Mouse (Mus musculus): ENCODE results near the gene Ldah. TPM values are rescaled to one million over a fixed set of nuclear protein-coding genes. Genes with fewer than 3 reads are reported as not detected.

The Ldah gene
- total RNA-seq, 2 experiments from 2014 or later = 20.7 to 36.1 TPM

DNA sequence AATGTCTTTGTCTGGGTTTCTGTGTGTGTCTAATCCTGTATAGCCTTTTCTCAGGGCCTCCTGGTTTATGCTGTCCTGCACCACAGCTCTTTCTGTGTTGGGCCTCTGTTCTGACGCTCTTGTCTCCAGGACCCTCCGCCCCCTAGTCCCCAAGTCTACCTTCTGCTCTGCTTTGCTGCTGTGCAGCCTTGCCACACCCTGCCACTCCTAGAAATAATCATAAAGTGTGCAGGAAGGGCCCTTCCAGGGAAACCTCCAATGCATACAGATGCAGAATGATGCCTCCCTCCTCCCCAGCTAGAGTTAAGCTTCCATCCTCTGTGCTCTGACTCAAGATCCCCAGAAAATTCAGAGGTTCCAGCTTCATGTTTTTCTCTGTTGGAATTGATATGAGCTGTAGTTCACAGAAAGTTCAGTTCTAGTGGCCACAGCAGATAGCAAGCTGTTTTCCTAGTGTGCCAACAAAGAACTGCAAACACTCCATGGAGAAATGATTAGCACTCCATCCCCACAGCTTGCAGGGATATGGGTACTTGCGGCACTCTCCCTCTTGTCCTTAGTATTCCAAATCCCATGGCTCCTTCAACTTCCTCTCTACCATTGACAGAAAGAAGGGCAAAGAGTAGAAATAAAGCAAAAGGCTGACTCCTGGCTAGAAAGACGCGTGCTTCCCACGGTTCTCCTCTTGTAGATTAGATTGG, 65.7 kb downstream of the Ldah start:
- ATAC-seq (replicated peaks; ENCODE audit: low FRiP score, poor library complexity, severe bottlenecking) = no peak

DNA sequence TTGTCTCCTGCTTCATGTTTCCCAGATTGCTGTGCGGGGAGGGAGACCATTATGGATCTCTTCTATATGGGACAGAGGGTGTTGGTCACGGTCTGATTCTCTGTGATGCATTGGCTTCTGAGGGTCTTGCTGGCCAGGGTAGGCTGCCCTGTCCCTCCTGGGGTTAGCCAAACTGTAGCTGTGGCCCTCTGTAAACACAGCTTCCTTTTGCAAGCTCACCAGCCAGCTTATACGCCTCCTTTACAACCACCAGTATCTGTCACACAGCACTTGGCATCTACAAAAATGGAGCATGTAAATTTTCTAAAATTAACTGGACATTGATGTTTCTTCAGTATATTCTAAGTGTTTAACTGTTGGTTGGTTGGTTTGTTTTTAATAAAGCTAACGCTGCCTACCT, 67.5 kb downstream of the Ldah start:
- ATAC-seq (replicated peaks; ENCODE audit: low FRiP score, poor library complexity, severe bottlenecking) = no peak

DNA sequence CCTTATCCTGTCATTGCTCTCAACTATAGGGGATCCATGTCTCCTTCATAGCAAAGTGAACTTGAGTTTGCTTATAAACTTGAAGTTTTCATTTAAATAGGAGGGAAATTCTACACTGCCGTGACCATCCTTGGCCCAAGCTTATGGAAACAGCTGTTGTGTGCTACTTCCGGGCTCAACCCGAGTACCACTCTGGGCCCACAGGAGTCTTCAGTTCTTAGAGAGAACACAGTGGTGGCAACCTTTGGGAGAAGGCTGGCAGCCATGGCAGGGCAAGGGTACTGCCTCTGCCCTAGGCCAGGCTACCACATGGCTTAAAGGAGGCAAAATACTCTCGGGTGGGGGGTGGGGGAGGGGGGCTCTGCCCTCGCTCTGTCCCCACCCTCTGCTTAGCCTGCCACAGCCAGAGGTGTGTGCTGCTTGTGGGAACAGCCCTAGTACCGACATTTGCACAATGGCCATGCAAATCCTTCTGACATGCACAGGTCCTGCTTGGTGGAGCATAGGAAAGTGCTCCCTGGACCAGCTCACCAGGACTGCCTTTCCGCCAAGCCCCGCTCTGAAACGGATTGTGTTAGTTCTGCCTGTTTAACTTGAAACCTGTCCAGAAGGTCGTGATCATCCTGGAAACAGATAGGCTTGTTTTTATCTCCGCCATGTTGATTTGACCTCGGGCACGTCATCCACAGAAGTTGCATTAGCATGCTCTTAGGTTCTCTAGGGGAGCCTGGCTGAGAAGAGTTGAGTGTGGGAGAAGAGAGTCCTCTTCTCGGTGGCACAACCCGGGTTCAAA, 73.5 kb downstream of the Ldah start:
- no peak for ATAC-seq (replicated peaks; ENCODE audit: low FRiP score, poor library complexity, severe bottlenecking)

DNA sequence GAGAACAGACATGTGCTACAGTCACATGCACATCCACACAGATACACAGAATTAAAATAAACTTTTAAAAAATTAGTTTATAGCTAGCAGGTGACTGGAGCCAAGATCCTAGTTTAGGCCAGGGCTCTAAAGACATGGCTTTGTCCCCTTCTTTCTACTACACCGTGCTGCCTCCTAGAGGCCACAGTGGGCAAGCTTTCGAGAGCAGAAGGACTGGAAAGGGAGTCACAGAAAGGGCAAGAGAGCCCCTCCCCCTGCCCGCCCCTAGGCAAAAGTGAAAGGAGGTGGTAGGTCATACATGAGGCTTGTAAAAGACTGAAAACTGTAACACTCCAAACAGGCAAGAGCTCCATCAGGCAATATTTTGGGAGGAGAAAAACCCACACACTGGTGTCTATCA, 80.1 kb downstream of the Ldah start:
- ATAC-seq (replicated peaks; ENCODE audit: low FRiP score, poor library complexity, severe bottlenecking) = no peak

DNA sequence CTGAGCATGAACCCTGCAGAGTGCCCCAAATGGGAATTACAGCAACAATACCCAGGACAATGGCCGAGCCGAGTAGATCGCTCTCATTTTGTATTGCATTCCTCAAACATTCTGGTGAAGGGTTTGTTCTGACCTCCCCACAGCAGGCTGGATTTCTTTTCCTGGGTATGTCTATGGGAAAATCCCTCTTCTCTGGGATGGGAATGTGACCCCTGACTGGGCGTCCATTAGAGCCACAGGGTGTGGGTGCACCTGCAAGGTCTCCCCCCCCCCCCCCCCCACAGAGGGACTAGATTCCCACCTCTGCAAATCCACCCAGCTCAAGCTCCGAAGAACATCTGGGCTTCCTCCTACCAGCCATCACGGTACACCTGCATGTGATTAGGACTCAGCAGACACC, 81.2 kb downstream of the Ldah start:
- ATAC-seq (replicated peaks; ENCODE audit: low FRiP score, poor library complexity, severe bottlenecking) = no peak

DNA sequence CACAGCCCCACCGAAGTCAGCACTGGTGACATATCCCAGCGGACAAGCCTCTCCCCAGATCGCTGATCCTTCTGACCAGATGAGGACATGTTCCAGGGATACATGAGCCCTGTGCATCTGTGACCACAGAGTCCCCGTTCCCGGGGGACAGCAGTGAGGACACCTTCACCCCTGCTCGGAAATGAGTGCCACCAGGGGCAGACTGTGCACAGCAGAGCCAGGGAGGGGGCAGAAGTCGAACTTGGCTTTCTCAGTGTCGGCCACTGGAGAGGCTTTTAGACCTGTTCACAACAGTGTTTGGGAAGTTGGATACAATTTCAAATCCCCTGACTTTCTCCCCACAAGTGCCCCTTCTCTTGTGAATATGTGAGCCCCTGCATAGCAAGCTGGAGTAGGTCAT, 81.6 kb downstream of the Ldah start:
- ATAC-seq (replicated peaks; ENCODE audit: low FRiP score, poor library complexity, severe bottlenecking) = no peak

DNA sequence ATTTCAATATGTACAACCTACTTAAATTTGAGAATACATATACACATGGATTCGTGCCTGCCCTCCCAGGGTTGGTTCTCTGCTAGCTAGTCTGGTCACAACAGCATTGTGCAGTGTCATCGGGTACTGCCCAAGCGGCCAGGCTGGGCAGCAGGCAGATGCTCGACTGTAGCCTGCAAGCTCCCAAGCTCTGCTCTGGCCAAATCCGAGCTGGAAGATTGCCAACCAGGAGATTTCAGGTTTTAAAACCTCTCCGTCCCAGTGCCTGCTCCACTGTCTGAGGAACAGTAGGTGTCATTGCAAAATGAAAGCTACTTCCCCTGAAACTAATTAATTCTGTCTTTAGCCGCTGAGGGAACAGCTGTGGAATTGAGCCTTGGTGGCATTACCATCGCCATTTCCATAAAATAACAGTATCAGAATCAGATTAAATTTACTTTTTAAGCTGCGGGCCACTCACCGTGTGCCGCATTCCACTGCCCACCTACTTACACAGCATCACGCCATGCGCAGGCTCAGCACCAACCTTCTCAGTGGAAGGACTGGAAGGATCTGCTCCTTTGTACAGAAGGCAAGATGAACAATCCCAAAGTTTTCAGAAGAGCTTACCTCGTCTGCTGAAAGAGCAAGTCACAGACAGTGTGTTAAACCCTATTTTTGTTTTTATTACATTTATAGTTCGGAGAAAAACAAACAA, 83.4 kb downstream of the Ldah start:
- no peak for ATAC-seq (replicated peaks; ENCODE audit: low FRiP score, poor library complexity, severe bottlenecking)

DNA sequence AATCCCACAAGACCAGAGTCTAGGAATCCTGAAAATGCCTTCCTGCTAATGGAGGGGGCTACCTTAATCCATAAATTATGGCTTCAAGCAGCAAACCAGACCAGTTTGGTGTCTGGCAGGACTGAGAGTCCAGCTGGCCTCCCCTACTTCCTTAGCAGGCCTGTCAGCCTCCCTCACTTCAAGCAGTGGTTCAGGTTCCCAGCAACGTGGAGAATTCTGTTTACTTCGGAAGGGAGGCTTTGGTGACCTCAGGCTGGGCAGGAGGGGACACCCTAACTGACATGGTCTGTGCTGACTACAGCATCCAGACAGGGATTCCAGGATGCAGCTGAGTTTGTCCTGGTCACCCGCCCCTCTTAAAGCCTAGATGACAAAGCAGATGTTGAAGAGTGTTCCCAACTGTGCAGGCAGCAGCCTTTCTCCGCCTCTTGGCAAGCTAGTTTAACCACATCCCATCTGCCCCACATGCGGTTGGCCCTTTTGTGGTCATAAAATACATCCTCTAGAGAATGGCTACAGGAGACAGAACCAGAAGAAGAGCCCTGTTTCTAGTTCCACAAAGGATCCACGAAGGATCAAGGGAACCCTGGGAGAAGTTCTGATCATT, 87.5 kb downstream of the Ldah start:
- no peak for ATAC-seq (replicated peaks; ENCODE audit: low FRiP score, poor library complexity, severe bottlenecking)

DNA sequence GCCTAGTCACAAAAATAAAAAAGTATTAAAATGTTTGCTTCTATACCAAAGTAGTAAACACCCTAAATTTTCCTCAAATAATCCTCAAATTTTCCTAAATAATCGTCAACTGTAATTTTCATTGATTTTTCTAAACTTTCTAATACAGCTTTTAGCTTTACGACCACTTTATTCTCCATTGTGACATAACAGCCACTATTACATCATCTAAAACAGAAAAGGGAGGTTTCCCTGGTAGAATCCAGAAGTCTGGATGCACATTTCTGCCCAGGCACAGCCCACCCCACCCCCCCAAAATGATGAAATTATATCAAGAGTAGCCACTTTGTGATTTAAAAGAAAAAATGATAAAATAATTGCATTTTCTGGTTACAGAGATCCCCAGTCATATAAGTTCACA, 88.2 kb downstream of the Ldah start:
- ATAC-seq (replicated peaks; ENCODE audit: low FRiP score, poor library complexity, severe bottlenecking) = no peak

DNA sequence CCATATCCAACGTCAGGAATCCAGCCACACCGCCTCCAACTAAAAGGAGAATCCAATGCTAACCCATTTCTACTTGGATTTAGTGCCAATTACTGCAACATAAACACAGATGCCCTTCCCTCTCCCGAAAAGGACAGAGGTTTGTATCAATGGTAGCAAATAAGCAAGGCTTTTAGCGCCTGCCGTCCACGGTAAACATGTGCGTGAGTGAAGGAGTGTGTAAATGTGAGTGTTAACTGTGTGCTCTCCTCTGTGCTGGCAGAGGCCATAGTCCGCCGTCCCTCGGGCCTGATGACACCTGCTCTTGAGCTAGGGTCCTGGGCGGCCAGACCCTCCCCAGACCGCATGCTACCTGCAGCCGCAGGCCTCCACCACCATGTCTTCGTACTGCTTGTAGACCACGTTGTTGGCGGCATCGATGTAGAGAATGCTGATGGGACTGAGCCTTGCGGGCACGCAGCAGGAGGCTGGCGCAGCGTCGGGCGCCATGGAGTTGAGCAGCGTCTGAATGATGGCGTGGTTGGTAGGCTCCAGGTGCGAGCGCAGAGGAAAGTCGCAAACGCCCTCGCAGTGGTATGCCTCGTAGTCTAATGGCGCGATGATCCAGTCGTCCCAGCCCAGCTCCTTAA, 89.8 kb downstream of the Ldah start:
- no peak for ATAC-seq (replicated peaks; ENCODE audit: low FRiP score, poor library complexity, severe bottlenecking)

DNA sequence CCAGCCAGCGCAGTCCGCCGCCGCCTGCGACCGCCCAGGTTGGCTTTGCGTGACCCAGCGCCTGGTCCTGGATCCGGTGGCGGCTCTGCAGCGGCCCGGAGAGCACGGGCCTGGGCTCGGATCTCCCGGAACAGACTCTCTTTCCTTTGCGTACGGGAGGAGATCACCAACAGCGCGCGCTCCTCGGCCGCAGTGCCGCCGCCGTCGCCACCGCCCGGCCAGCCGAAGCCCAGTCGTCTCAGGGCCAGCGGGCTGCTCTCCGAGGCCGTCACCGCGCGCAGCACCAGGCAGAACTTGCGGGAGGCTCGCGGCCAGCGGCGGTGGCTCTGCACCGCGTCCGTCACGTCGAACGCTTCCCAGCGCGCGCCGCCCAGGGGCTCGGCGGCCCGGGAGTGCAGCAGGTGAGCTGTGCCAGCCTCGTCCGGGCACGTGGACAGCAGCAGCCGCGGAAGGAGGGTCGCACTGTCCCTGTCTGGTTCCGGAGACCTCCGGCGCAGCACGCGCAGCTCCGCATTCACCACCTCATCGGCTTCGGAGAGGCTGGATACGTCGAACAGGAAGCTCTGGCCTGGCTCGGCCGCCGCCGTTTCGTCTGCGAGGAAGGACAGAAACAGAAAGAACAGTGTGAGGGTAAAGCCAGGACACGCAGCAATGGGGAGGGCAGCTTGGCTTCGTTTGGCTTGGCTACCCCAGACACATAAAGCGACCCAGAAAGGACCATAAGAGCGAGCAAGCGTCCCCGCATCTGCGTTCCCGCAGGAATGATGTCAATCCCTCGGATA, 90.6 kb downstream of the Ldah start:
- no peak for ATAC-seq (replicated peaks; ENCODE audit: low FRiP score, poor library complexity, severe bottlenecking)

DNA sequence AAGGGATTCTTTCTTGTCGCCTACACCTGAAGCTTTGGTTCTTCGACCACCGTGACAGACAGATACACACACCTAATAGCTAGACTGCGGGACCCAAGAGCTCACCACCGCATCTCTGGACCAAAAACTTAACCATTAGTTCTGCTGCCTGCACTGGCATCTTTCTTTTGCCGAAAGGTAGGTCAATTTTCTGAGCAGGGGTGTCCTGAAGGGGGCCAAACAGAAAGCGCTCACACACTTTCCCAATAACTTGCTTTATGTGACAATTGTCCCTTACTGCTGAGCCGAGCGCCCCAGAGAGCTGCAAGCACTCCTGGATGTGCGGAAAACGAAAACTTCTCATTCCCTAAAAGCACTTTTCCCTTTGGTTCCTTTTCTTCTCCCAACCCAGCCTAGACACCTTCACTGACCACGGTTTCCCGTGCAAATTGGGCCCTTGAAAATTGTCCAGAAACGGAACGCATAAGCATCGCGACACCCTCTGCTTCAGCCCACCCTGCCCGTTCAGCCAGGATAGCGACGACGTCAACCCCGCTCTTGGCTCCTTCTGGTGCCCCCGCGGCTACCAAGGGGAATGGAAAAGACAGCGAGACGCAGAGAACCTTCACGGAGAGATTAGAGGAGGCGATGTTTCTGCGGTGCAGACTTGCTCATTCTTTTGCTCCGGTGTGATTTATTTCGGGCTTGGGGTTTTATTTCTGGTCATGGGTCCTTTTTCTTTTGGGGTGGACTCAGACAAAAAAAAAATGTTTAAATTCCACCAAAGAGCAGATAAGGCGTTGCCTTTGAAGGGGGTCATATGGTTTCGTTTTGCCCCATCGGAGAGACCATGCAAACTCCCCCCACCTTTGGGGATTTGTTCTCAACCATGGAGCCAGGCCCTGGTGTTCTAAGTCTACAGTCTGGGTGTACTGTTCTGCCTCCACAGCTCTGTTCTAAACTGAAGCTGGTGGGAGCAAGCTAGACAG, 91.5 kb downstream of the Ldah start:
- ATAC-seq (replicated peaks; ENCODE audit: low FRiP score, poor library complexity, severe bottlenecking) = no peak

DNA sequence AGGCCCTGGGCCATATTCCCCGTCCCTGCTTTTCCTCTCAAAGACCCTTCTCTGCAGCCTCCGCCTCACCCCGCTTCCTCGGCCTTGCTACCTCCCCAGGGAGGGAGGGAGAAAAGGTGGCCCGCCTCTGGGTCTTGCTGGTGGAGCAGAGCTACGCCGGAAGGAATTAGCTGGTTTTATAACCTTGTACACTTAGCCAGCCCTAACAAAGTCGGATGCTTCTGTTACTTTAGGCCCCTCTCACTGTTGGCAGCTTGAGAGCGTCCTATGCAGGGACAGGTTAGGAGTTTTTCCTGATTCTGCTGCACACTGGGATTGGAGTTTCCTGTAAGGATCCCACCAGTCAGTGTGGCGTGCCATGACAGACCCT, 92.2 kb downstream of the Ldah start:
- no peak for ATAC-seq (replicated peaks; ENCODE audit: low FRiP score, poor library complexity, severe bottlenecking)

DNA sequence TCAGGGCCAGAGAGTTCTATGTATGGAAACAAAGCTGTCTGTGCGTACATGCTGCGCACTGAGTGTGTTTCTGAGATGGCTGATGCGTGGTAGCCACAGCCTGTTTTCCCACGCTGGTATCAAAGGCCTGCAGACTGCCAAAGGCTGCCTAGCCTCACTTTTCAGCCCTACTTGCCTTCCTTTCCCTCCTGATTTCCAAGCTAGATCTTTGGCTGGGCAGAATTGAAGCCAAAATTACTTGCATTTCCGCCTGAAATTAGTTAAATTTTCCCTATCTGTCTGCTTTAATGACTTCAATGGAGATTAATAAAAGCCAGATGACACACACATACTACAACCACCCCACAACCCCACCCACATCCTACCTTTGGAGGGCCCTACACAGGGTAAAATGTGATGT, 92.6 kb downstream of the Ldah start:
- no peak for ATAC-seq (replicated peaks; ENCODE audit: low FRiP score, poor library complexity, severe bottlenecking)

DNA sequence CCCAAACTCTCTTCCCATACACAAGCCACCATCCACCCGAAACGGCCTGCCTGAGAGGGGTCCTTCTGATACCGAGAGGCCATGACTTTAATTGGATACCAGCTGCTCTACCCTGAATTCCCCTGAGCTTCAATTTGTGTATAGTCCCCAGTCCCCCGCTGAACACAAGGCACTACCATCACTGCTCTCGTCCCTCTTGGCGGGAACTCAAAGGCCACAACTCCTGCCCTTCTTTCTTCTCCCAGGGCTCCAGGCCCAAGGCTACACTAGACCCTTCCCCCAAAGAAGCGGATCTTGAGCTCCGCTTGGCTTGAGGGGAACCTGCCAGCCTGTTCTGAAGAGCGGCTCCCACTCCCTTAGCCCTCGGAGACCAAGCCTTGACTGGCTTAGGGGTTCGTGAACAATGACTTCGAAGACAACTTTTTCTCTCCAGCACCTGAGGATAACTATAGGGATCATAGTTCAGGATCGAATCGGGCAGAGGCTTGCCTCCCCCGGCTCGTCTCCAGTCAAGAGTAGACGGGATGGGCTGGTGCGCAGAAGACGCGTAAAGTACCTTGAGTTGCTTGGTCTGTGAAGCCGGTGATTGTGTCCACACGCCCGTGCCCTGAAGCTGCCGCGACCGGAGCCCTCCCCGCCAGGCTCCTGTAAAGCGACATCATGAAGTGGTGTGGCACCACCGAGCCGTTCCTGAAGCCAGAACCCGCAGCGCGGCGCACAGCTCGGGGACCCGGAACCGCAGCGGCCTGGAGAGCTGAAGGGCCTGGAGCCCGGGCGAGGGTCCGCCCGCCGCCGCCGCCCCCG, 93.3 kb downstream of the Ldah start:
- no peak for ATAC-seq (replicated peaks; ENCODE audit: low FRiP score, poor library complexity, severe bottlenecking)

DNA sequence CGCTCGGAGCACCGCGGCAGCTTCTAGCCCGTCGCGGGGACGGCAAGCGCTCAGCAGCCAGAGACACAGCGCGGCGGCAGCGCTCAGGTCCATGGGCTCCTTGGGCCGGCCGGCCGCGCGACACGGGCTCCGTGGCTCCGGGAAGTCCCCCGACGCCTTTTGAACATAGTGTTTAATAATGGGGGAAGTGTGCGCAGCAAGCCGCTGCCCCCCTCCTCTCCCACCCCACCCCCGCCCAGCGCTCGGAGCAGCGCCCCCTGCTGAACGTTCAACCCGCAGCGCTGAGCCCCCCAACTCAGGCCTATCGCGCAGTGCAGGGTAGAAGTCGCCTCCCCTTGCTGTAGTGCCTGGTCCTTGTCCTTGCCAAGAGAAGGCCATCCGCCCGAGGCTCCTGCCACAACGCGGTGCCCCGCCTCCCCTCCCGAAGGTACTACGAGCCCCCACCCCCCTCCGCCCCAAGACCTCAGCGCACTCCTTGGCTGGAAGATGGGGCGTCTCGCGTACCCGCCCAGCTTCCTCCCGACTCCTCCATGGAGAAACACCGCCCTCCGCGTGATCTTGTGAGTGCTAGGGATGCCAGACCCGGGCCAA, 94.0 kb downstream of the Ldah start, which contains the start of gene Gdf7:
Gene Gdf7, minus strand, starts transcription at position 114 of the 591 bp plus-strand sequence.
- ATAC-seq (replicated peaks; ENCODE audit: low FRiP score, poor library complexity, severe bottlenecking) = no peak

DNA sequence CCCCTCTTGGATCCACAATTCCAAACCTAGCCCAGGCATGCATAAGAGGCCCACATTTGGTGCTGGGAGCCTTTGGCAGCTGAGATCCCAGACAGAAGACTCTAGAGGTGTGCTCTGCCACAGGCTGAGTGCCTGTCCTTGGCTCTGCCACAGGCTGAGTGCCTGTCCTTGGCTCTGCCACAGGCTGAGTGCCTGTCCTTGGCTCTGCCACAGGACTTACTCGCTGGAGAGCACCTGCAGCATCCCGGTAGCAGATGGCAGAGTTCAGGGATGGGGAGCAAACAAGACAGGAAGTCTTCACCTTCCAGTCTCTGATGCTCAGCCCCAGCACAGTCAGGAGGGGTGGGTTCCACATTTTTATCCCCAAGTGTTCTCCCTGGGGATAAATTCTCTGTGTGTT, 97.4 kb downstream of the Ldah start:
- no peak for ATAC-seq (replicated peaks; ENCODE audit: low FRiP score, poor library complexity, severe bottlenecking)

All from erythroblast, adult 5-6 weeks (primary cell).